Mouse (Mus musculus) olfactory bulb, adult 2 months (tissue): ENCODE measurements around the gene Csrp3.

ENCODE experiments used
- CTCF ChIP-seq: fragments of 200-500 bp; IDR thresholded peaks from 2 replicates; pipeline ENCODE4 v1.5.1; 2012; ENCODE audit warnings: low read depth, mild to moderate bottlenecking, low read length, moderate library complexity; ENCODE audit not compliant: insufficient read depth
- POLR2A ChIP-seq: fragments of 200-500 bp; IDR thresholded peaks from 2 replicates; pipeline ENCODE4 v1.6.1; 2012; ENCODE audit warnings: mild to moderate bottlenecking, low read depth, low read length, moderate library complexity; ENCODE audit not compliant: insufficient read depth

DNA sequence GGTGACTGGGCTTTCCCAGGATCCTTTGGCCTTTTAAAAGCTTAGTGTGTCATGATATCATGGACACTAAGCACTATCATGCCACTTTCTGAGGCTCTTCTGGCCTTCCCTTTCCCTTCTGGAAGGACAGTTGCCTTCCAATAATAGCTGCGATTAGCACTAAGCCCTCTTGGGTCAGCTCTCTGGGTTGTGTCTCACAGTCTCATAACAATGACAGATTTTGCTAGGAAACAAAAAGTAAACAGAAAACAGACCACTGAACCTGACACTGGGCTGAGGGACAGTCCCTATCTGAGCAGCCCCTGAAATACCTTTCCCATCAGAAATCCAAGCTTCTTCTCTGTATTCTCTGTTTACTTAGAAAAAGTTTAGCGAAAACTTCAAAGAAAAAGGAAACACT, 7.3 kb downstream of the Csrp3 start:
- no peak for TF ChIP-seq POLR2A
- TF ChIP-seq CTCF = no peak
